28 mouse cellular contexts compared by ENCODE assay signal in the genomic region with DNA sequence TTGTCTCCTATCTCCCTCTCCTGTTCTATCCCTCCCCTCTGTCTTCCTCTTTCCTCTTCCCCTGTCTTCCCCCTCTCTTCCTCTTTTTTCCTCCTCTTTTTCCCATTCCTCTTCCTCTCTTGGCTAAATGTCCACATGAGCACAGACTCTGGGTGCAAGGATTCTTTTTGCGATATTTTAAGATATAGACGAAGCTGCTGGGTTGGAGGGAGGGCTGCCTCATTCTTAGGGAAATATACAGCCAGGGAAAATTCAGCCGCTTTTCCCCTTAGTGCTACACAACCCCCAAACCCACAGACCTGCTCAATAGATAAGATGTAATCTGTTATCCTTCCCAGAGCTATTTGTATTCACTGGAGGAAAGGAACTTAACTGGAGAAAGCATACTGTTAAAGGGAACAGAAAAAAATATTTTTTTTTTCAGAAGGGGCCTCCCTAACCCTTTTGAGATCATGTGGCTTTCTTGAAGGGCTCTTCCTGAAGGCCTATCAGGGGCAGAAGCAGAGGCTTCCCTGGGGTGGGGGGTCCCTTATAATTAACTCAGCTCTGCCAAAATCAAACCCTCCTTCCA. TPM values are rescaled to one million over a fixed set of nuclear protein-coding genes. Genes with fewer than 3 reads are reported as not detected.
A peak's percentile ranks its signal among the peaks of the same experiment; 100 is the strongest.
DNase-seq lines count a peak whose midpoint lies in the region; ATAC-seq and TF ChIP-seq lines count a peak whose summit lies in the region.
"Had no signal": no experiment of that assay in that cellular context is flagged by ENCODE, and none has a peak within 500 bp of the region (broad histone marks: within the 10 kb centered on the region; RNA-seq: fewer than 3 reads in every experiment).

No protein-coding gene starts in this region.

- H3K9me3 ChIP-seq in midbrain, embryonic 10.5 days (replicated peaks): no peaks in the 10 kb centered on the region
- H3K9me3 ChIP-seq in midbrain, embryonic 16.5 days (replicated peaks; ENCODE audit: control insufficient read depth, low read length, poor library complexity, severe bottlenecking): no peaks in the 10 kb centered on the region
- no peaks in the 10 kb centered on the region for H3K9me3 ChIP-seq in E14TG2a.4 (ENCODE audit: low read length)
- no peaks in the 10 kb centered on the region for H3K9me3 ChIP-seq in liver, embryonic 16.5 days (replicated peaks; ENCODE audit: control insufficient read depth, low read length)
- H3K9me3 ChIP-seq: embryonic facial prominence, embryonic 12.5 days; forebrain, embryonic 15.5 days; heart, embryonic 12.5 days; midbrain, embryonic 12.5 days had no signal

- peaks cover 13% of the 10 kb centered on the region for H3K4me1 ChIP-seq in midbrain, embryonic 10.5 days
- 0 out of 2 replicates have a peak, but pooled peaks cover 5% of the 10 kb centered on the region for H3K4me1 ChIP-seq in midbrain, embryonic 16.5 days (ENCODE audit: control insufficient read depth, insufficient read depth, low read length)
- H3K4me1 ChIP-seq in E14TG2a.4 (replicated peaks; ENCODE audit: low read depth, low read length): peaks cover 50% of the 10 kb centered on the region
- peaks cover 38% of the 10 kb centered on the region for H3K4me1 ChIP-seq in liver, embryonic 16.5 days (ENCODE audit: control insufficient read depth, low read depth, low read length)
- H3K4me1 ChIP-seq: forebrain, embryonic 15.5 days had no signal

- 0 out of 2 replicates have a peak overlapping the region, but pooled peaks have one; percentile 34 for H3K27ac ChIP-seq in midbrain, embryonic 10.5 days (replicated peaks)
- no peak overlapping the region for H3K27ac ChIP-seq in midbrain, embryonic 16.5 days (ENCODE audit: low read length)
- no peak overlapping the region for H3K27ac ChIP-seq in liver, embryonic 16.5 days (ENCODE audit: low read length)
- H3K27ac ChIP-seq: embryonic facial prominence, embryonic 12.5 days; forebrain, embryonic 15.5 days; hindbrain, postnatal 0 days; kidney, postnatal 0 days; midbrain, embryonic 12.5 days; stomach, postnatal 0 days had no signal

- no peak overlapping the region for H3K9ac ChIP-seq in midbrain, embryonic 16.5 days (ENCODE audit: low read depth, low read length)
- H3K9ac ChIP-seq in liver, embryonic 16.5 days (ENCODE audit: low read depth, low read length): no peak overlapping the region; the same call in 1 of the 2 replicates
- H3K9ac ChIP-seq: embryonic facial prominence, embryonic 12.5 days; forebrain, embryonic 15.5 days; heart, embryonic 12.5 days; lung, embryonic 14.5 days; midbrain, embryonic 12.5 days had no signal

- no peaks in the 10 kb centered on the region for H3K36me3 ChIP-seq in midbrain, embryonic 10.5 days
- no peaks in the 10 kb centered on the region for H3K36me3 ChIP-seq in midbrain, embryonic 16.5 days (ENCODE audit: control insufficient read depth, insufficient read depth, low read length)
- H3K36me3 ChIP-seq in E14TG2a.4 (ENCODE audit: insufficient read depth, low read length): no peaks in the 10 kb centered on the region
- H3K36me3 ChIP-seq in liver, embryonic 16.5 days (ENCODE audit: control insufficient read depth, insufficient read depth): no peaks in the 10 kb centered on the region
- H3K36me3 ChIP-seq: embryonic facial prominence, embryonic 12.5 days; forebrain, embryonic 15.5 days; heart, embryonic 12.5 days; midbrain, embryonic 12.5 days had no signal

- 54% methylated on average over 3 of the region's 3 CpGs for WGBS in midbrain, embryonic 10.5 days
- WGBS in midbrain, embryonic 16.5 days: 57% methylated on average over 3 of the region's 3 CpGs
- WGBS in liver, embryonic 16.5 days (ENCODE audit: insufficient replicate concordance): 16% methylated on average over 3 of the region's 3 CpGs

- no peak for DNase-seq in midbrain, embryonic 10.5 days (ENCODE audit: low spot score)
- no peak for DNase-seq in cerebellum, postnatal 36 days
- DNase-seq in lung, postnatal 25 days (ENCODE audit: low spot score): no peak
- DNase-seq: adrenal gland, postnatal 10 days; cerebellum, adult 11 months; cerebellum, adult 9-10 months; embryo, embryonic 11 days; gastrocnemius, postnatal 25 days; heart, adult 18-20 months; kidney, adult 8-10 months; layer of hippocampus, postnatal 36 days; left cerebral cortex, postnatal 4 days; lung, postnatal 14 days; right cerebral cortex, postnatal 25 days had no signal

- H3K4me2 ChIP-seq in midbrain, embryonic 16.5 days (ENCODE audit: low read length): no peak overlapping the region
- 0 out of 2 replicates have a peak overlapping the region, but pooled peaks have one; percentile 13 for H3K4me2 ChIP-seq in liver, embryonic 16.5 days (ENCODE audit: low read depth, low read length)
- H3K4me2 ChIP-seq: embryonic facial prominence, embryonic 12.5 days; forebrain, embryonic 15.5 days; heart, embryonic 12.5 days; lung, embryonic 14.5 days; midbrain, embryonic 12.5 days had no signal

- no peak for ATAC-seq in midbrain, embryonic 16.5 days
- ATAC-seq in granulocyte monocyte progenitor cell, adult 5-6 weeks (replicated peaks; ENCODE audit: poor library complexity, severe bottlenecking): 0 out of 2 replicates have a peak, but pooled peaks have one; percentile 20
- no peak for ATAC-seq in liver, embryonic 16.5 days (ENCODE audit: low read depth)
- ATAC-seq: hindbrain, postnatal 0 days; intestine, embryonic 16.5 days; Patski had no signal

- no peaks in the 10 kb centered on the region; the same call in 1 of the 2 replicates for H3K27me3 ChIP-seq in midbrain, embryonic 10.5 days (ENCODE audit: low read depth, poor library complexity, severe bottlenecking)
- no peaks in the 10 kb centered on the region for H3K27me3 ChIP-seq in midbrain, embryonic 16.5 days (ENCODE audit: control insufficient read depth, insufficient read depth, low read depth, low read length)
- H3K27me3 ChIP-seq in E14TG2a.4 (ENCODE audit: insufficient read depth, low read length): no peaks in the 10 kb centered on the region
- H3K27me3 ChIP-seq in liver, embryonic 16.5 days (ENCODE audit: control insufficient read depth, insufficient read depth, low read depth, low read length): no peaks in the 10 kb centered on the region
- H3K27me3 ChIP-seq: embryonic facial prominence, embryonic 12.5 days; forebrain, embryonic 15.5 days; heart, embryonic 12.5 days; midbrain, embryonic 12.5 days had no signal

- TF ChIP-seq CTCF in E14TG2a.4 (conservative IDR thresholded peaks at IDR 0.05; ENCODE audit: low read length): no peak

- H3K4me3 ChIP-seq in midbrain, embryonic 10.5 days: no peak overlapping the region
- H3K4me3 ChIP-seq in midbrain, embryonic 16.5 days (ENCODE audit: low read depth, low read length): no peak overlapping the region
- peak overlapping the region; percentile 32; the same call in 1 of the 2 replicates for H3K4me3 ChIP-seq in E14TG2a.4 (replicated peaks; ENCODE audit: low read length)
- no peak overlapping the region for H3K4me3 ChIP-seq in liver, embryonic 16.5 days (ENCODE audit: low read depth, low read length)
- H3K4me3 ChIP-seq: embryonic facial prominence, embryonic 12.5 days; forebrain, embryonic 15.5 days; heart, embryonic 12.5 days; midbrain, embryonic 12.5 days had no signal

RNA-seq across cellular contexts. Expression of gene Myb, which starts 33.2 kb away (rescaled TPM):
- polyA plus RNA-seq in midbrain, embryonic 10.5 days (2016; fragmentation: Nextera tagmentation; extraction: Ambion mirVana): 5.1 and 6.8 TPM in 2 replicates
- polyA plus RNA-seq in midbrain, embryonic 16.5 days (2015; fragmentation: Nextera tagmentation; extraction: Ambion mirVana): 2.4 and 2.8 TPM in 2 replicates
- 711 and 754 TPM in 2 replicates for total RNA-seq in granulocyte monocyte progenitor cell, adult 5-6 weeks (2014; fragmentation: Nextera tagmentation)
- 604 and 618 TPM in 2 replicates for total RNA-seq in granulocyte monocyte progenitor cell, adult 5-6 weeks (2017)
- 7.7 and 8.8 TPM in 2 replicates for polyA plus RNA-seq in liver, embryonic 16.5 days (2015; fragmentation: Nextera tagmentation; extraction: Ambion mirVana)
